Mouse (Mus musculus) frontal cortex, postnatal 36 days (tissue): ENCODE data around the gene Robo4.

Source experiments
- DNase-seq, 2 experiments: peaks; one replicate each; pipeline ENCODE4 v3.0.0; 2022; ENCODE audit warnings: low spot score in 2 of 2

The Robo4 gene

GRCm38 (mm10) chr9:37402501-37402900, 804 bp downstream of the Robo4 start:
- no peak for DNase-seq

- DNase-seq, result no peak
Observed at GRCm38 (mm10) chr9:37403011-37403410, 1.3 kb downstream of the Robo4 start.

DNA sequence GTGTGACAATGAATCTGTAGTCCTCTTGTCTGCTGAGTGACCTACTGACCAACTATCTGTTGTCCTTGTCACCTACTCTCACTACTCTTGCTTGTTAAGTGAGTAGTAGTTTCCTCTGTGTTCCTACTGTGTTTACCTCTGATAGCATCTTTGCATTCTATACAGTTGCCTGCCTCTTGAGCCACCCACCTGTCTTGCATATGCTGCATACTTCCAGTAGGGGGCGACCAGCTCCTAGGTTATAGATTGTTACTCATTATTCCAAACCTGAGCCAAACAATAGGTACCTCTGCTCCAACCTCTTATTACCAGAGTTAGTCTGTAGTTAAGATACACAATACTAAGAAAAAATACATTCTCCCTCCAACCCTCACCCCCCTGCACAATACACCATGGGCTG, 4.7 kb downstream of the Robo4 start:
- no peak for DNase-seq

GRCm38 (mm10) chr9:37407850-37408502, 6.3 kb downstream of the Robo4 start:
- DNase-seq, result no peak

GRCm38 (mm10) chr9:37409698-37410445, 8.2 kb downstream of the Robo4 start:
- no peak for DNase-seq

DNA sequence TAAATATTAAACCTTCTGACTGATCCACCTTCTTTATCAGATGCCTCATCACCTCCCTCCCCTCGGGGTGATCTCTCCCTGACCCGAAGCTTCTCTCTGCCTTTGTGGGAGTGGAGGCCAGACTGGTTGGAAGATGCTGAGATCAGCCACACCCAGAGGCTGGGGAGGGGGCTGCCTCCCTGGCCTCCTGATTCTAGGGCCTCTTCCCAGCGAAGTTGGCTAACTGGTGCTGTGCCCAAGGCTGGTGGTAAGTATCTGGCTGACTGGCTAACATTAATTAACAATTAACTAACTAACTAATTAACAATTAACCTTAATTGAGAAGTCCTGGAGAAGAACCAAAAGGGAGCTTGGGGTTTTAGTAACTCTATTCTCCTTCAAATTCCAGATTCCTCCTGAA, 11.3 kb downstream of the Robo4 start:
- DNase-seq, result no peak

- no peak for DNase-seq
Observed at GRCm38 (mm10) chr9:37414666-37415065, 13.0 kb downstream of the Robo4 start.

DNA sequence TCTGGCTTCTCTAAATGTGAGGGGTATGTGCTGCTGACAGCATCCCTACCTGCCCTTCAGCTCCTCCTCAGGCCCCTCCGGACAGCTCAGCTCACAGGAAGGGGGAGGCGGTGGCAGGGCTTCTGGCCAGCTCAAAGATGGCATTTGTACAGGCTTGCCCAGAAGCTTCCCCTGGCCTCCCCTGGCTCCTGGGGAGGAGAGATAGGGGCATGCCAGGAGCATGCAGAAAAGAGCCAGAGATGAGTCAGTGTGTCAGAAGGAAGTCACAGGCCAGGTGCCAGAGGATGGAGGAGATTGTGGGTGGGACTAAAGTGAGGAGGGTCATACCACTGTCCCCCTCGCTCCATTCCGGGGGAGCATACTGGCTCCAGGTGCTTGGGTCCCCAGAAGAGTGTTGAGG, 17.1 kb downstream of the Robo4 start:
- no peak for DNase-seq

DNA sequence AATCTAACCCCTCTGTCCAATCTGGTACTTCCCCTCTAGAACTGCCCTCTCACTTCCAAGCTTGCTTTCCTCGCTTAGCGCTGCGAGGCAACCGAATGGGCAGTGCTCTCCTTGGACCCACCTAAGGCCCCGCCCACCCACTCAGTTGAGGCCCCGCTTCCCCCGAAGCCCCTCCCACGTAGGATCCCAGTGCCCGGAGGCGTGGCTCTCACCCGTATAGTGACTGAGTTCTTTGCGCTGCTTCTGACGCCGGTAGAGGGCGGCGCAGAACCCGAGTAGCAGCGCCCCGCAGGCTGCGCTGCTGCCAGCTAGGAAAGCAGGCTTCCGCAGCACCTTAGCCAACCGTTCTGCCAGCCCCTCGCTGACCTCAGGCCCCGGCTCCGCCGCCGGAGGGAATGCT, 19.0 kb downstream of the Robo4 start:
- peak; percentile 44 to 60 for DNase-seq

DNA sequence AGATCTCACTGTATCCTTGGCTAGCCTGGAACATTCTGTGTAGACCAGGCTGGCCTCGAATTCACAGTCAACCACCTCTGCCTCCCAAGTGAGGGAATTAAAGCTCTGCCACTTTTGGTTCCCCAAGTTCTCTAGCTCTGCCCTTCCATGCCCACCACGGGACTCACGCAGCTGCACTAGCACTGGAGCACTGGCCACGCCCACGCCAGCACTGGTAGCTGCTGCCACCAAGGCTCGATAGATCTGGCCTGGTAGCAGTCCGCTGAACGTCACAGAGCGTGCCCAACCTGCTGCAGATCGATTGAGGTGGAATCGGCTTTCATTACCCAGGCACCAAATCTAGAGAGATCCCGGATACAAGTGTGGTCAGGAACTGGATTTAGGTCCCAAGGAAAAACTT, 19.5 kb downstream of the Robo4 start:
- no peak for DNase-seq

GRCm38 (mm10) chr9:37429326-37429725, 27.6 kb downstream of the Robo4 start:
- DNase-seq, result no peak

GRCm38 (mm10) chr9:37430582-37430981, 28.9 kb downstream of the Robo4 start:
- DNase-seq, result peak; percentile 92 to 97

- DNase-seq, result peak in 1 of 2 experiments; percentile 48
Observed at GRCm38 (mm10) chr9:37432026-37432666, 30.4 kb downstream of the Robo4 start.

DNA sequence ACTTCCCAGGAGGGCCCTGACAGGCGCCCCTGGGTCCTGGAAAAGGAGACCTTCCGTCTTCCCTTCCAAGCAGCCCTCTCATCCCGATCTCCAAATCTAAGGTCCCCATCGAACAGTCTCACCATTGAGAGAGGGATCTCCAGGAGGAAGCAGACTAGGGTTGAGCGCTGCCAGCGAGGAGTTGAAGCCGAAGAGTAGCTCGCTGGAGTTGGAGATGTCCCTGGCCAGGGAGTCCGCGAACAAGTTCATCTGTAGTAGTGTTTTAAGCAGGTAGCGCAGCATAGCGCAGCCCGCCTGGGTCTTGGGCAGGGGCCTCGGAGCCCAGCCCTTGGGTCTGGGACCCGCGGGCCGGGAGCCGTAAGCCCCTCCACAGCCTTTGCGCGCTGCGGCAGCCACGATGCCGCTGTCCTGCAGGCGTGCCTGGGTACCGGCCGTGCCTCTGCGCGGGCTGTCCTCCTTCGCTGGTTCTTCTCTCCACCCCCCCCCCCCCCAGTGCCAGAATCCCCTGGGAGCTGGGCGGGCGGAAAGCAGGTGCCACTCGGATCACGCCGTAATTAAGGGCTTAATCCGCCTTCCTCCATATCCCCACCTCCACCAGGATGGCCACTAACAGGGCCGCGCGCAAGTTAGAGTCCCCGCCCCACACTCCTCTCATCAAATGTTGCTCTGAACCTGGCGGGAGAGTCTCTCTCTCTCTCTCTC, 31.2 kb downstream of the Robo4 start, which contains the start of gene Robo3:
TSS of gene Robo3 (minus strand) at position 527 of the 702 bp plus-strand sequence.
- peak in 1 of 2 experiments; percentile 39 for DNase-seq

DNA sequence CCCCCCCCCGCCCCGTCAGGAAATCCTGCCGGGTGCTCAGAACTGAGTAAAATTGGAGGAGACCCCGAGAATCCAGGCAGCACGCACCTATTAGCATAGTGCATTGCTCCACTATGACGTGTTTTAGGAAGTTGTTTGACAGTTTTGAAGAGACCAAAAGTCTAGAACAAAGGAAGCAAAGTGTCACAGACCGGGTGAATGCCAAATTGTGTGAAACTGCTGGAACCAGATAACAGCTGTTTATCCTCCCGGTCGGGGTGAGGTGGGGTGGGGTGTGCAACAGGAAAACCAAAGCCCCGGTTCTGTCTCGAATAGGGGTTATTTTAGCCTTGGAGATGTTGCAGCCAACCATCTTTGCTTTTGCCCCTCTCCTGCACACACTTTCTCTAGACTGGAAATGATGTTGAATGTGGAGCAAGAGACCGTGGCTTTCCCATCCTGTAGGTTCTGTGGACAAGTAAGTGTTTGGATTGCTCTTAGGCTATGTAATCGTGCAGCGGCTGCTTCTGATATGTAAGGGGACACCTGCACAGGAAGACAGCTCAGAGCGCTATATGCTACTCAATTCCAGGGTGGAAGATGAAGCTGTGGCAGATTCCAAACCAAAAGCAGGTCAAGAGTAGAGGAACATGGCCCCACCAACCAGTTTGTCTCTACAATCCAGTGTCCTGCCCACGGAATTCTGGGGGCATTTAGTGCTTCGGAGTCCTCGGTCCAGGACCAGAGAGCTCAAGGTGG, 32.3 kb downstream of the Robo4 start:
- DNase-seq, result no peak

DNA sequence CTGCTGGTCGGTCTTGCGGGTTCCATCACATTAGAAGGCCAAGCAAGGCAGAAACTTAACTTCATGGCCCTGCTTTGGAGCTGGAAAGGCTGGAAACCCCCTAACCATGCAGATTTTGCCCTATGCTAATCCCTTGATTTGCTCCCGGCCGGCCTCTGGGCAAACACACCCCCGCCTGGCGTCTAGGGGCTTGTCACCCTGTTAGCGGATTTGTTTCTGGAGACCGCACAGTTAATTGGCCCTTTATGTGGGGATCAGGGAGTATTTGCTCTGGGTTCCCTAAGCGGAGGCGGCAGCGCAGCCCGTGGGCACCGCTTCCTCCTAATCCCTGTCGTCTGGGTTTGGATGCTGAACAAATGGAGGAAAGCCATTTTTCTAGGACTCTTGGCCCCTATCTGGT, 33.2 kb downstream of the Robo4 start:
- DNase-seq, result no peak

DNA sequence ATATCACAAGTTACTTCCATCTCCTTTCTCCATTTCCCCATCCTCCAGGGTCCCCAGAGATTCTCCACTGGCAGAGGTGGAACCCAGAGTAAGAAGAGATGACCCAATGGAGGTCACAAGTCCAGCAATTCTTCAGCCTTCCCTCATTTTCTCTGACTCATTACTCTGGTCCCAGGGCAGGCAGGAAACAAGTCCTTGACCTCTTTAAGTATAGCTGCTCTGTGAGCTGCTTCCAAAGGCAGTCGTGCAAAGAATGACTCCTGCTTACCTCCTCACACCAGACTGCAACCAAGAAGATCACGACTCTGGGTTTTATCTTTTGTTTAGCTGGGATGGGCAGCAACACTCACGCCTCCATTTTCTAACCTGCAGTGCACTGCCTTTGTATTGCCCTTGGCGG, 33.9 kb downstream of the Robo4 start:
- DNase-seq, result no peak

GRCm38 (mm10) chr9:37437772-37438735, 36.4 kb downstream of the Robo4 start:
- DNase-seq, result no peak

DNA sequence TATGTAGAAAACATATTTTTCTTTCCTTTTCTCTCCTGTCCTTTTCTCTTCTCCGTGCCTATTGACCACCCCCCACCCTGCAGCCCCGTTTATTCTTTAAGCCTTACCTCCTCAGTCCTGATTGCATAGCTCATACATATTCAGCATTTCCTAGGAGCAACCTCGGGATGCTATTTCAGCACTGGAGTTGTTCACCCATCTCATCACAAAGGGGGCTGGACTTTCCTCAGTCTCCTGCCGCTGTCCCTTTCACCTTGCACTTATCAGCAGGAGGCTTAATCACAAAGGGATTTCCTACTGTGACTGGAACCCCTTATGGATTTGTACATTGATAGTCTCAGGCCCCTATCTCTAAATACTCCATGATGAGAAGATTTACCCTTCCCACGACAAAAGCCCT, 50.7 kb downstream of the Robo4 start:
- DNase-seq, result no peak

DNA sequence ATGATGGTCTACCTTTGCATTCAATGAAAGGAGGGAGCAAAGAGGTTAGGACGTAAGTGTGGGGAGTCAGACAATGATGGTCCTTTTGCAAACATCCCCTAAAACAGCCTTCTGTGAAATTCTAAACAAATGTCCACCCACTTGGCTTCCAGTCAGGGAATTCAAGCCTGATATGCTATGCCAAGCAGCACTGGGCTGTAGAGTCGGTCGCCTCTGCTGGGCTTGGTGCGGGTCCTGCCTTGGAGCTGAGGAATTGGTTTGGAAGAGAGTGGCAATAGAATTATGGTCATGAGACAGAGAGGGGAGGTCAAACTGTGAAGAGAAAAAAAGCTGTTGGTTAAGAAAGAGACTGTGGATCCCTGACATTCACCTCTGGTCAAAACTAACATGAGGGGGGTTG, 51.6 kb downstream of the Robo4 start:
- no peak for DNase-seq
